Mouse (Mus musculus) adrenal gland, postnatal 36 days (tissue): ENCODE measurements around the gene Chd2. TPM values are rescaled to one million over a fixed set of nuclear protein-coding genes. Genes with fewer than 3 reads are reported as not detected.
A peak's percentile ranks its signal among the peaks of the same experiment; 100 is the strongest.

Source experiments
- DNase-seq, 2 experiments: peaks; one replicate each; pipeline ENCODE4 v3.0.0; 2021; ENCODE audit warnings: mixed read lengths in 1 of 2
- total RNA-seq, 2 experiments: library from RNA; stranded (reverse); gene quantifications; 2 replicates each; pipeline ENCODE4 v1.2.3; 2021

Gene Chd2
- total RNA-seq, 2 experiments from 2014 or later, result 40.9 to 41.6 TPM

- no peak for DNase-seq
These were observed 99.8 kb downstream of the Chd2 start for GRCm38 (mm10) chr7:73441802-73442201.

GRCm38 (mm10) chr7:73435685-73436084, 105.9 kb downstream of the Chd2 start:
- peak; percentile 21 to 34 for DNase-seq

- no peak for DNase-seq
These were observed 107.3 kb downstream of the Chd2 start for GRCm38 (mm10) chr7:73434336-73434677.

GRCm38 (mm10) chr7:73433637-73434335, 107.8 kb downstream of the Chd2 start:
- no peak for DNase-seq

- no peak for DNase-seq
These were observed 113.1 kb downstream of the Chd2 start for GRCm38 (mm10) chr7:73428525-73428924.

GRCm38 (mm10) chr7:73427794-73428193, 113.8 kb downstream of the Chd2 start:
- no peak for DNase-seq

GRCm38 (mm10) chr7:73426752-73427386, 114.8 kb downstream of the Chd2 start:
- no peak for DNase-seq

- peak; percentile 68 to 70 for DNase-seq
These were observed 115.4 kb downstream of the Chd2 start for GRCm38 (mm10) chr7:73426235-73426634.

- no peak for DNase-seq
These were observed 116.2 kb downstream of the Chd2 start for GRCm38 (mm10) chr7:73425451-73425850.

- DNase-seq, result no peak
These were observed 116.9 kb downstream of the Chd2 start for GRCm38 (mm10) chr7:73424705-73425104.

- DNase-seq, result no peak
These were observed 117.4 kb downstream of the Chd2 start for GRCm38 (mm10) chr7:73424243-73424642.

- peak; percentile 61 to 62 for DNase-seq
These were observed 118.4 kb downstream of the Chd2 start for GRCm38 (mm10) chr7:73423236-73423635.

GRCm38 (mm10) chr7:73422223-73423113, 119.2 kb downstream of the Chd2 start:
- DNase-seq, result peak; percentile 70 to 78

- DNase-seq, result no peak
These were observed 120.2 kb downstream of the Chd2 start for GRCm38 (mm10) chr7:73421278-73422015.

- no peak for DNase-seq
These were observed 120.8 kb downstream of the Chd2 start for GRCm38 (mm10) chr7:73420827-73421226.

GRCm38 (mm10) chr7:73419375-73419774, 122.3 kb downstream of the Chd2 start:
- no peak for DNase-seq

GRCm38 (mm10) chr7:73414192-73414591, 127.4 kb downstream of the Chd2 start:
- no peak for DNase-seq

- no peak for DNase-seq
These were observed 129.2 kb downstream of the Chd2 start for GRCm38 (mm10) chr7:73412419-73412818.

- no peak for DNase-seq
These were observed 129.6 kb downstream of the Chd2 start for GRCm38 (mm10) chr7:73411986-73412385.

GRCm38 (mm10) chr7:73411523-73411922, 130.1 kb downstream of the Chd2 start:
- no peak for DNase-seq

- DNase-seq, result no peak
These were observed 136.1 kb downstream of the Chd2 start for GRCm38 (mm10) chr7:73405550-73405949.

- peak in 1 of 2 experiments; percentile 63 for DNase-seq
These were observed 138.1 kb downstream of the Chd2 start for GRCm38 (mm10) chr7:73403538-73403937.
